Mouse (Mus musculus) olfactory bulb, adult 2 months (tissue): Measurements from ENCODE around the gene Lrrc73.
A peak's percentile ranks its signal among the peaks of the same experiment; 100 is the strongest.

Experiments used
- CTCF ChIP-seq: fragments of 200-500 bp; IDR thresholded peaks from 2 replicates; pipeline ENCODE4 v1.5.1; 2012; ENCODE audit warnings: low read depth, mild to moderate bottlenecking, low read length, moderate library complexity; ENCODE audit not compliant: insufficient read depth
- POLR2A ChIP-seq: fragments of 200-500 bp; IDR thresholded peaks from 2 replicates; pipeline ENCODE4 v1.6.1; 2012; ENCODE audit warnings: mild to moderate bottlenecking, low read depth, low read length, moderate library complexity; ENCODE audit not compliant: insufficient read depth

DNA sequence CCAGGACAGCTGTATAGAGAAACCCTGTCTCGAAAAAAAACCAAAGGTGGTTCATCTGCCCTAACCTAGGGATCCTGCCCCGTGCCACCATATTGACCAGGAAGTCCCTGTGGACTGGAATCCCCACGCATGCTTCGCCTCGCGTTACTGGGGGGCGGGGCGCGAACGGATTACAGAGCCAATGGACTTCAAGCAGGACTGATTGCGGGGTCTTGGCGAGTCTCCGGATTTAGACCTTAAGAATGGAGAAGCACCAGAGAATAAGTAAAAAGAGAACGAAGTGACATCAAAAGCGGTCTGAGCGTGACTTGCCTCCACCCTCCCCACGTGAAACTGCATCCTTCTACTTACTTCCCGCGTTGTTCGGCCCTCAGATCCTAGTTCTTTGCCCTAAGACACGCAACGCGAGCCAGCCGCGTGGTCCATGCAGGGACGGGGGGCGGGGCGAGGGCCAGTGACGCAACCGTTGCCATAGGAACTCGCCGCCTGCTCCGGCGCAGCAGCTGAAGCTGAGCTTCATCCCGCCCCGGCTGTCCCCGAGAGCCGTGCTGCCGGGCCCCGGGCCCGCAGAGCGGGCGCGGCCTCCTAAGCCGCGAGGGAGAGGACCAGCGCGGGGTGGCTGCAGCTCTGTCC is at the start of gene Lrrc73:
- TF ChIP-seq CTCF, result no peak
- peak; percentile 58; the same call in 1 of the 2 replicates for TF ChIP-seq POLR2A
